8 mouse cellular contexts compared by ENCODE assay signal in genomic region chr14:74945266-74946215, GRCm38 (mm10). TPM values are rescaled to one million over a fixed set of nuclear protein-coding genes. Genes with fewer than 3 reads are reported as not detected.
DNase-seq lines count a peak whose midpoint lies in the region; ATAC-seq lines count a peak whose summit lies in the region.

No protein-coding gene starts in this region.

- intact Hi-C loops in heart, postnatal 10 days (cut with DNase I) = loop anchor here (1.0 to 5.0 kb wide), 6 partner anchors 43 to 181 kb away; no protein-coding TSS in a partner anchor

- peak overlapping the region; percentile 96 for H3K4me3 ChIP-seq in heart, embryonic 11.5 days (ENCODE audit: low read depth, low read length)
- peak overlapping the region; percentile 70 for H3K4me3 ChIP-seq in hindbrain, embryonic 14.5 days (replicated peaks; ENCODE audit: low read length)
- H3K4me3 ChIP-seq in midbrain, embryonic 13.5 days (replicated peaks) = peak overlapping the region; percentile 84

- peak overlapping the region; percentile 94; the same call in 1 of the 2 replicates for H3K9ac ChIP-seq in heart, embryonic 11.5 days (ENCODE audit: low read depth, low read length)
- peak overlapping the region; percentile 88 for H3K9ac ChIP-seq in hindbrain, embryonic 14.5 days
- H3K9ac ChIP-seq in midbrain, embryonic 13.5 days (replicated peaks) = peak overlapping the region; percentile 87; the same call in 1 of the 2 replicates

- ATAC-seq in heart, embryonic 11.5 days (replicated peaks; ENCODE audit: insufficient number of reproducible peaks, low FRiP score, low TSS enrichment) = no peak
- no peak for ATAC-seq in hindbrain, embryonic 14.5 days (ENCODE audit: low FRiP score)
- no peak for ATAC-seq in midbrain, embryonic 13.5 days

- H3K36me3 ChIP-seq in heart, embryonic 11.5 days (ENCODE audit: control insufficient read depth, insufficient read depth, low read length) = no peaks in the 10 kb centered on the region
- no peaks in the 10 kb centered on the region for H3K36me3 ChIP-seq in hindbrain, embryonic 14.5 days (replicated peaks; ENCODE audit: control insufficient read depth, insufficient read depth)
- H3K36me3 ChIP-seq in midbrain, embryonic 13.5 days = no peaks in the 10 kb centered on the region

- peak overlapping the region; percentile 90 for H3K4me2 ChIP-seq in heart, embryonic 11.5 days
- peak overlapping the region; percentile 76 for H3K4me2 ChIP-seq in hindbrain, embryonic 14.5 days (replicated peaks)
- H3K4me2 ChIP-seq in midbrain, embryonic 13.5 days (replicated peaks) = peak overlapping the region; percentile 79

- DNase-seq in heart, postnatal 10 days = no peak
- DNase-seq in NIH3T3 (ENCODE audit: low read depth) = peak; percentile 17
- no peak for DNase-seq in hindbrain, embryonic 14.5 days (ENCODE audit: low spot score)
- no peak for DNase-seq in urinary bladder, adult 18-20 months (ENCODE audit: low spot score in 2 of 2)
- no peak for DNase-seq in right cerebral cortex, postnatal 25 days
- DNase-seq in frontal cortex, postnatal 36 days (ENCODE audit: low spot score in 2 of 2) = no peak

- H3K4me1 ChIP-seq in heart, embryonic 11.5 days (ENCODE audit: control insufficient read depth, insufficient read depth, low read length) = peaks cover 16% of the 10 kb centered on the region
- peaks cover 21% of the 10 kb centered on the region for H3K4me1 ChIP-seq in hindbrain, embryonic 14.5 days (replicated peaks; ENCODE audit: control insufficient read depth, insufficient read depth, low read length)
- peaks cover 20% of the 10 kb centered on the region for H3K4me1 ChIP-seq in midbrain, embryonic 13.5 days (replicated peaks)

- H3K27me3 ChIP-seq in heart, embryonic 11.5 days (ENCODE audit: control insufficient read depth, insufficient read depth, low read length) = no peaks in the 10 kb centered on the region
- no peaks in the 10 kb centered on the region for H3K27me3 ChIP-seq in hindbrain, embryonic 14.5 days (ENCODE audit: control insufficient read depth, insufficient read depth, low read length)
- H3K27me3 ChIP-seq in midbrain, embryonic 13.5 days = no peaks in the 10 kb centered on the region

- H3K27ac ChIP-seq in heart, embryonic 11.5 days (ENCODE audit: low read depth, low read length) = no peak overlapping the region
- H3K27ac ChIP-seq in hindbrain, embryonic 14.5 days = no peak overlapping the region
- no peak overlapping the region for H3K27ac ChIP-seq in midbrain, embryonic 13.5 days

- 67% methylated on average over 11 of the region's 11 CpGs for WGBS in heart, embryonic 11.5 days (ENCODE audit: insufficient replicate concordance)
- 83% methylated on average over 11 of the region's 11 CpGs for WGBS in hindbrain, embryonic 14.5 days
- whole genome bisulfite sequencing in midbrain, embryonic 13.5 days = 89% methylated on average over 11 of the region's 11 CpGs

- no peaks in the 10 kb centered on the region for H3K9me3 ChIP-seq in heart, embryonic 11.5 days (replicated peaks; ENCODE audit: control insufficient read depth, low read length)
- no peaks in the 10 kb centered on the region for H3K9me3 ChIP-seq in hindbrain, embryonic 14.5 days (ENCODE audit: control insufficient read depth, low read length)
- H3K9me3 ChIP-seq in midbrain, embryonic 13.5 days = no peaks in the 10 kb centered on the region

RNA-seq across cellular contexts. Expression of gene Lrch1, which starts 2.1 kb away (rescaled TPM):
- 10.0 and 11.1 TPM in 2 replicates for polyA plus RNA-seq in heart, embryonic 11.5 days (2014; fragmentation: Nextera tagmentation; extraction: Ambion mirVana)
- 10 to 100 TPM; 19.6 to 20.5 TPM for total RNA-seq in heart, postnatal 10 days (2021)
- 16.7 and 22.0 TPM in 2 replicates for polyA plus RNA-seq in hindbrain, embryonic 14.5 days (2014; fragmentation: Nextera tagmentation; extraction: Ambion mirVana)
- polyA plus RNA-seq in midbrain, embryonic 13.5 days (2015; fragmentation: Nextera tagmentation; extraction: Ambion mirVana) = 9.7 and 10.0 TPM in 2 replicates
